Mouse (Mus musculus) kidney, postnatal 25 days (tissue): ENCODE results near the gene Paf1.

ENCODE experiments used
- DNase-seq, 2 experiments: peaks; one replicate each; pipeline ENCODE4 v3.0.0; 2021; ENCODE audit warnings: mixed read lengths in 2 of 2

Paf1 gene

GRCm38 (mm10) chr7:28371514-28371989 lies 21.2 kb upstream of the Paf1 start:
- peak; percentile 70 to 85 for DNase-seq

GRCm38 (mm10) chr7:28372251-28373108 lies 20.3 kb upstream of the Paf1 start, which contains the start of gene Plekhg2:
Gene Plekhg2 (minus strand): TSS chr7:28372599.
- peak; percentile 98 to 99 for DNase-seq

- DNase-seq, result peak; percentile 80 to 94
Observed at GRCm38 (mm10) chr7:28373131-28373581, 19.6 kb upstream of the Paf1 start.

GRCm38 (mm10) chr7:28373891-28374495 lies 18.8 kb upstream of the Paf1 start:
- DNase-seq, result peak in 1 of 2 experiments; percentile 51

GRCm38 (mm10) chr7:28374647-28375046 lies 18.1 kb upstream of the Paf1 start:
- peak in 1 of 2 experiments; percentile 39 for DNase-seq

GRCm38 (mm10) chr7:28375176-28375921 lies 17.4 kb upstream of the Paf1 start:
- peak; percentile 94 to 97 for DNase-seq

- peak; percentile 91 to 99 for DNase-seq
Observed at GRCm38 (mm10) chr7:28376011-28376771, 16.6 kb upstream of the Paf1 start.

GRCm38 (mm10) chr7:28377190-28378065 lies 15.3 kb upstream of the Paf1 start:
- DNase-seq, result peak; percentile 16 to 59

- DNase-seq, result peak; percentile 84 to 94
Observed at GRCm38 (mm10) chr7:28378066-28378690, 14.6 kb upstream of the Paf1 start.

- peak; percentile 98 to 99 for DNase-seq
Observed at GRCm38 (mm10) chr7:28378769-28379651, 13.7 kb upstream of the Paf1 start.

GRCm38 (mm10) chr7:28380237-28381016 lies 12.3 kb upstream of the Paf1 start, which contains the start of gene Zfp36:
Gene Zfp36 (minus strand): TSS chr7:28380253.
- no peak for DNase-seq

GRCm38 (mm10) chr7:28381017-28381790 lies 11.5 kb upstream of the Paf1 start:
- DNase-seq, result peak; percentile 80 to 90

- peak; percentile 91 to 96 for DNase-seq
Observed at GRCm38 (mm10) chr7:28381938-28382337, 10.8 kb upstream of the Paf1 start.

GRCm38 (mm10) chr7:28382347-28382951 lies 10.3 kb upstream of the Paf1 start:
- no peak for DNase-seq

GRCm38 (mm10) chr7:28382981-28383396 lies 9.8 kb upstream of the Paf1 start:
- DNase-seq, result peak; percentile 65 to 91

GRCm38 (mm10) chr7:28383606-28384005 lies 9.1 kb upstream of the Paf1 start:
- DNase-seq, result no peak

- no peak for DNase-seq
Observed at GRCm38 (mm10) chr7:28384162-28384561, 8.6 kb upstream of the Paf1 start.
